Mouse (Mus musculus) MEL (cell line): ENCODE measurements around the gene Slco2b1.

Source experiments
- CTCF ChIP-seq, 3 experiments: IDR thresholded peaks in 2 of 3; conservative IDR thresholded peaks in 1 of 3; 2 replicates each; pipeline ENCODE4 v1.5.1; 2011 to 2012; ENCODE audit warnings: low read length in 3 of 3, low read depth in 2 of 3, mild to moderate bottlenecking in 2 of 3, improper control_type of control experiment in 1 of 3, inconsistent platforms in 1 of 3, mixed read lengths in 1 of 3, moderate library complexity in 1 of 3; ENCODE audit not compliant: control insufficient read depth in 1 of 3, insufficient read depth in 1 of 3, poor library complexity in 1 of 3, severe bottlenecking in 1 of 3
- EP300 ChIP-seq, 2 experiments: IDR thresholded peaks; 2 replicates each; pipeline ENCODE4 v1.6.1; 2011; ENCODE audit warnings: improper control_type of control experiment in 2 of 2, low read length in 2 of 2, low read depth in 1 of 2, mild to moderate bottlenecking in 1 of 2
- GATA1 ChIP-seq: IDR thresholded peaks from 2 replicates; pipeline ENCODE4 v1.6.1; 2011; ENCODE audit warnings: low read depth, low read length, improper control_type of control experiment
- HCFC1 ChIP-seq: IDR thresholded peaks from 2 replicates; pipeline ENCODE4 v1.6.1; 2012; ENCODE audit warnings: low read depth, mild to moderate bottlenecking, inconsistent platforms, low read length, improper control_type of control experiment, moderate library complexity
- MAFK ChIP-seq: IDR thresholded peaks from 2 replicates; pipeline ENCODE4 v1.6.1; 2011; ENCODE audit warnings: low read depth, mild to moderate bottlenecking, low read length, improper control_type of control experiment, borderline replicate concordance
- POLR2A ChIP-seq, 2 experiments: IDR thresholded peaks; 2 replicates each; pipeline ENCODE4 v1.6.1; 2011 to 2012; ENCODE audit warnings: low read length in 2 of 2, mild to moderate bottlenecking in 2 of 2, control low read depth in 1 of 2, improper control_type of control experiment in 1 of 2, low read depth in 1 of 2, moderate library complexity in 1 of 2; ENCODE audit not compliant: control insufficient read depth in 1 of 2, insufficient read depth in 1 of 2, poor library complexity in 1 of 2
- SIN3A ChIP-seq: IDR thresholded peaks from 2 replicates; pipeline ENCODE4 v1.6.1; 2012; ENCODE audit warnings: low read length, improper control_type of control experiment, inconsistent platforms
- SMC3 ChIP-seq: IDR thresholded peaks from 2 replicates; pipeline ENCODE4 v1.6.1; 2011; ENCODE audit warnings: low read depth, low read length, improper control_type of control experiment
- TBP ChIP-seq: IDR thresholded peaks from 2 replicates; pipeline ENCODE4 v1.8.0; 2011; ENCODE audit warnings: low read depth, low read length, improper control_type of control experiment
- USF1 ChIP-seq: IDR thresholded peaks from 2 replicates; pipeline ENCODE4 v1.6.1; 2014; ENCODE audit warnings: low read depth, mild to moderate bottlenecking, inconsistent platforms, low read length, improper control_type of control experiment, moderate library complexity
- ZKSCAN1 ChIP-seq: IDR thresholded peaks from 2 replicates; pipeline ENCODE4 v1.6.1; 2012; ENCODE audit warnings: low read depth, mild to moderate bottlenecking, inconsistent platforms, low read length, improper control_type of control experiment, moderate library complexity
- ZMIZ1 ChIP-seq: IDR thresholded peaks from 2 replicates; pipeline ENCODE4 v1.6.1; 2012; ENCODE audit warnings: low read depth, mild to moderate bottlenecking, inconsistent platforms, low read length, improper control_type of control experiment, moderate library complexity

- TF ChIP-seq MAFK, result no peak
- no peak for TF ChIP-seq GATA1
- no peak for TF ChIP-seq POLR2A (IDR thresholded peaks at IDR 0.05; ENCODE audit: control insufficient read depth in 1 of 2, insufficient read depth in 1 of 2, low read depth in 1 of 2, low read length in 2 of 2, poor library complexity in 1 of 2)
- TF ChIP-seq ZKSCAN1, result no peak
- TF ChIP-seq EP300 (IDR thresholded peaks at IDR 0.05; ENCODE audit: low read depth in 1 of 2, low read length in 2 of 2), result no peak
- TF ChIP-seq CTCF (IDR thresholded peaks at IDR 0.05 in 2 of 3, conservative IDR thresholded peaks at IDR 0.05 in 1 of 3; ENCODE audit: control insufficient read depth in 1 of 3, insufficient read depth in 1 of 3, low read depth in 2 of 3, low read length in 3 of 3, poor library complexity in 1 of 3, severe bottlenecking in 1 of 3), result no peak
- TF ChIP-seq ZMIZ1, result no peak
- no peak for TF ChIP-seq USF1
- no peak for TF ChIP-seq SIN3A
- no peak for TF ChIP-seq HCFC1
- no peak for TF ChIP-seq TBP
- no peak for TF ChIP-seq SMC3
Observed at GRCm38 (mm10) chr7:99695471-99696057, 15.6 kb downstream of the Slco2b1 start.
